Mouse (Mus musculus): Measurements from ENCODE around the gene Hoxb5. TPM values are rescaled to one million over a fixed set of nuclear protein-coding genes. Genes with fewer than 3 reads are reported as not detected.
A peak's percentile ranks its signal among the peaks of the same experiment; 100 is the strongest.

The Hoxb5 gene
- polyA plus RNA-seq, 1 experiment from 2014 or later, result 5.5 TPM

DNA sequence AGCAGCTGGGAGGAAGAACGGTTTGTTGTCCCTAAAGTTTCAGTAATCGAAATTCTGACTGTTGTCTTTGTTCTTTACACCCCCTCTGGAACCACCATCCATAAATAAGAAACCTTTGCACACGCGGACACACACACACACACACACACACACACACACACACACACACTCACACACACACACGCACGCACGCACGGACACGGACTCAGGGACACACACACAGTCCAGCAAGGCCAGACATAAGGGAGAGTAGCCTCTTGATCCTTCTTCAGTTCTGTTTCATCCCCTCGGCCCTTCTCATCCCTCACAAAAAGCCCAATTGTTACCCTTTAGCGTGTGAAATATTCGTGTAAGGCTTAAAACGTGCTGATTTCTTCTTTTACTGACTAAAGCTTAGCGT lies 24.8 kb upstream of the Hoxb5 start:
- Histone ChIP-seq H3K9me3 (replicated peaks) (no peaks in the 10 kb centered on the region), H3K27me3 (ENCODE audit: low read depth, poor library complexity, severe bottlenecking) (peaks cover 99% of the 10 kb centered on the region), H3K27ac (no peak overlapping the region), H3K36me3 (no peaks in the 10 kb centered on the region), H3K4me3 (0 out of 2 replicates have a peak overlapping the region, but pooled peaks have one; percentile 6), H3K4me1 (peaks cover 53% of the 10 kb centered on the region)
- DNase-seq (ENCODE audit: low spot score), result no peak
- WGBS, result 11% methylated on average over 14 of the region's 14 CpGs

DNA sequence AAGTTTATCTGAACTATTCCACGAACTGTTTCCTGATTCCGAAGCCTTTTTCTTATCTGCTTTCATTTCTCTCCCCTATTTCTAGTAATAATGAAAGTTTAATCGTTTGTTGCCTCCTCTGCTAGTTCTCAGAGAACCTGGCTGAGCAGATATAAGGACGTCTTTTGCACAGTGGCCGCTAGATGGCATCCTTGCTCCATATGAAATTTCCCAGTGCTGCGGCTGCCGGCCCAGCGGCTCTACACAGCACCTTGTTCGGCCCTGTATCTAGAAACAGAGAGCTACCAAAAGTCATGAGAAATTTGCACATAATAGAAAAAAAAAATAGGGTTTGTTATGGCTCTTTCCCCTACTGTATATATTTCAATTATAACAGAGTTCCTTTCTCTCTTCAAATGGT lies 24.4 kb upstream of the Hoxb5 start:
- no peaks in the 10 kb centered on the region for H3K36me3 ChIP-seq
- H3K27ac ChIP-seq, result no peak overlapping the region
- H3K4me1 ChIP-seq, result peaks cover 58% of the 10 kb centered on the region
- DNase-seq (ENCODE audit: low spot score), result peak; percentile 96
- under 1% methylated on average over 9 of the region's 9 CpGs for WGBS
- H3K9me3 ChIP-seq (replicated peaks), result no peaks in the 10 kb centered on the region
- H3K27me3 ChIP-seq (ENCODE audit: low read depth, poor library complexity, severe bottlenecking), result peaks cover 99% of the 10 kb centered on the region
- H3K4me3 ChIP-seq, result no peak overlapping the region

DNA sequence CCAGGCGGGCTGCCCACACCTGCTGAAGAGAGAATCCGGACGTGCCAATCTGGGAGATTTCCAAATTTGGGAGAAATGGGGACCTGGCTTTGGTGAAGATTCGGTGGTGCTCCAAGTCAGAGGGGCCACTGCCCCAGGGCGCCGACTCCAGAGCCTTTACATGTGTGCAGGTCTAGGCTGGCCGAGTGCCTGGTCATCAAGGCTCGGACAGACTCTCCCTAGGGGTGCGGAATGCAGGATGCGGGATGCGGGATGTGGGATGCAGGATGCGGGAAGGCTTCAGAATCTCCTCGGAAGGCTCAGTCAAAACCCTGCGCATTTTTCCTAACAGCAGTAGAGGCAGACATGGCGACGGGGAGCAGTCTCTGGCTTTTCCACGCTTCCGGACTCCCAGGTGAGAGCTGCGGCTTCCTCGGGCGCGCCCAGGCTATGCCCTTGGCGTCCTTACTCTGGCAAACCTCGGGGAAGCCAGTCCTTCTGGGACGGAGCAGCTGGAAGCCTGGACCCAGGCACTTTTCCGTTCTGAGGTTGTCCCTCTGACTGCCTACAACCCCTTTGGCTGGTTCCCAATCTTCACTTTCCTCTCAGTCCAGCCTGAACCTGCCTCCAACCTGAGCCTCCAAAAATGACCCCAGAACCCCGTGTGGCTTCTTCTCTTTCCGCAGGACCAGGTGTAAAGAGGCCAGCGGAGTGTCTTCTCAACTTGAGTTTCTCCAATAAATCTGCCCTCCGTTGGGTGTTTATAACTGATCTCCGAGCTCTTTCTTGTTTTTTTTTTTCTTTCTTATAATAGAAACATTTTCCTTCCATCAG lies 23.5 kb upstream of the Hoxb5 start:
- Histone ChIP-seq H3K27ac (no peak overlapping the region), H3K4me1 (peaks cover 64% of the 10 kb centered on the region), H3K9me3 (replicated peaks) (no peaks in the 10 kb centered on the region), H3K4me3 (peak overlapping the region; percentile 33), H3K27me3 (ENCODE audit: low read depth, poor library complexity, severe bottlenecking) (peaks cover 99% of the 10 kb centered on the region), H3K36me3 (no peaks in the 10 kb centered on the region)
- 3% methylated on average over 31 of the region's 31 CpGs for WGBS
- DNase-seq (ENCODE audit: low spot score), result no peak

DNA sequence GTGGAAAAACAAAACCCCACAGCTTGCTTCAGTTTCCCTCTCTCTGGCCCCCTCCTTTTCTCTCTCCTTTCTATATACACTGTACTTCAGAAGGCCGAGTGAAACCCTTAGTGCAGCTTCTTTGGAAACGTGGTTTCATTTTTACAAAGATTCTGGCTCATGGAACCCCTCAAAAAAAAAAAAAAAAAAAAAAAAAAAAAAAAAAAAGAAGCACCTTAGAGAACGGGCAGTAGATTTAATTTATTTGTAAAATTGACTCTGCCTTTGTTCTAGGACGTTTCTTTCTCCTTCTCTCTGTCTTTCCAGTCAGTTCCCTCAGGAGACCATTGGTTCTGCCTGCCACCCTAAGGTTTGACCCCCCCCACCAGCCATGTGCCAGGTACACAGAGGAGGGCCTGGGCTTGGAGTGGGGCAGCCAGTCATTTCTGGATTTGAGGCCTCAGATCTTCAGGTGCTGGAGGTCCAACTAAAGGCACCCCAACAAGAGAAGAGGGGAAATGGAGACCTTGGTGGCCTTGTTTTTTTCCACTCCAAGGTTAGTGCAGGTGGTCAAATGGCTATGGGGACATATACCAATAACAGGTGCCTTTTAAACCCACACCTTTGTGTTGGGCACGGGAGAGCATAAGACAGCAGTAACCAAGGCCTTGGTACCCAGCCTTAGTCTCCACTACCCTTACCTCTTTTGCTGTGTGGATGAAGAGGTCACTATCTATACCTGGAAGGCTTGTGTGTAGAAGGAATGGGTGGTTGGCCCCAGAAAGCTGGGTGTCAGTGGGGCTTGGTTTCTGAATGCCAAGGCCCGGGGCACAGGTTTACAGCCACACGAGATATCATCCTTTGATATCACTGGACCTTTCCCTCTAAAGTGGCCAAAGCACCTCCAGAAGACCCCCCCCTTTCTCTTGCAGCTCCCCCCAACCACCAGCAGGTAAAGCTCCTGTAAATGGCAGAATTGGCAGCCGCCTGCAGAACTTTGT lies 22.4 kb upstream of the Hoxb5 start:
- H3K4me3 ChIP-seq, result no peak overlapping the region
- no peaks in the 10 kb centered on the region for H3K9me3 ChIP-seq (replicated peaks)
- 6% methylated on average over 8 of the region's 8 CpGs for WGBS
- DNase-seq (ENCODE audit: low spot score), result no peak
- peaks cover 74% of the 10 kb centered on the region for H3K4me1 ChIP-seq
- H3K36me3 ChIP-seq, result no peaks in the 10 kb centered on the region
- no peak overlapping the region for H3K27ac ChIP-seq
- peaks cover 99% of the 10 kb centered on the region for H3K27me3 ChIP-seq (ENCODE audit: low read depth, poor library complexity, severe bottlenecking)

DNA sequence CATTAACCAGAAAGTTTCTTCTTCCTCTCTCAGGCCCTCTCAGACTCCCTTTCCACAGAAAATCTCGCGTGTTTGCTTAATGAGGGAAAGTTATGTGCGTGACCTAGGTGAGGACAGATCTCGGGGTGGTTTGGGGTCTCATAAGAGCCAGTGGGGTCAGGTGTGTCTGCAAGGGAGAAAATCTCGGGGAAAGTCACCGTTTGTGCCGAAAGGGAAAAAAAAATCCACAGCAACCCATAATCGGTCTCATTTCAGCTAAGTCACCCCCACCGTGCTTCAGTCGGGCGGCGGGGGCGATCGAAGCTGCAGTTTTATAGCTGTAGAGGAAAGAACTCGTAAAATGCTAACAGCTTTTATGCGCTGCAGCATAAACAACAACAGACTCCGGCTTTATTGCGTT lies 21.7 kb upstream of the Hoxb5 start:
- Histone ChIP-seq H3K4me1 (peaks cover 81% of the 10 kb centered on the region), H3K27ac (no peak overlapping the region), H3K4me3 (peak overlapping the region; percentile 16; the same call in 1 of the 2 replicates), H3K9me3 (replicated peaks) (no peaks in the 10 kb centered on the region), H3K36me3 (no peaks in the 10 kb centered on the region), H3K27me3 (ENCODE audit: low read depth, poor library complexity, severe bottlenecking) (peaks cover 99% of the 10 kb centered on the region)
- no peak for DNase-seq (ENCODE audit: low spot score)
- WGBS, result 2% methylated on average over 18 of the region's 18 CpGs

DNA sequence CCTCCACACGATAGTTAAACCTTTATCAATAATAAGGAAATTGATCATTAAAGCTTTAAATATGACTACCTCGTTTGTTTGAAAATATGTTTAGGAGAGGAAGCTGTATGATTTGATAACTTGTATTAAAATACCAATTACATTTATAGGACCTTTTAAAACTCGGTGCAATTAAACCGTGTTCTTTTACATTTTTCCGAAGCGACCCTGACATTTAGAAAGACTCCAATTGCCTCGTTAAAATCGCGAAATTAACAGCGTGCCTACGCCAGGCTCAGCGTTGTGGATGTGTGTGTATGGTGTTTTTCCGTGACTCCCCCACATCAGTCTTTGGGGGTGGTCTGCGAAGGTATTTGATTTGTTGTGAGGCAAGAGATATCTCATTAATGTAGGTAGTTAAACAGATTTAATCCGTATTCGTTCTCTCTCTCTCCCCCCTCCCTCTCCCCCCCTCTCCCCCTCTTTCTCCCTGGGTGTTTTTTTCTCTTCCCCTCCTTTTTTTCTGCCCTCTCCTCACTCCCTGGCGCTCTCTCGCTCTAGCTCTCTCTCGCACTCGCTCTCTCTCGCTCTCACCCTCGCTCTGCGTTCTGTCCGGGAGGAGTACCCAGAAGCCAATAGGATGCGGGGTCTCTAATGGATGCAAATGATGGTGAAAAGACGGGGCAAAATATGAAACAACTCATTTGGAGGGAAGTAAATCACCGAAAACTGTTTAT lies 21.1 kb upstream of the Hoxb5 start, which contains the start of gene Hoxb8:
Gene Hoxb8 (plus strand): TSS at position 51 of the 716 bp plus-strand sequence.
- no peaks in the 10 kb centered on the region for H3K9me3 ChIP-seq (replicated peaks)
- H3K27ac ChIP-seq, result peak within 1 kb of the TSS; percentile 89; the same call in 1 of the 2 replicates
- peaks cover 82% of the 10 kb centered on the region for H3K4me1 ChIP-seq
- no peak for DNase-seq (ENCODE audit: low spot score)
- H3K4me3 ChIP-seq, result peak within 1 kb of the TSS; percentile 65
- H3K27me3 ChIP-seq (ENCODE audit: low read depth, poor library complexity, severe bottlenecking), result peaks cover 99% of the 10 kb centered on the region
- under 1% methylated on average over 27 of the region's 27 CpGs for WGBS
- no peaks in the 10 kb centered on the region for H3K36me3 ChIP-seq

DNA sequence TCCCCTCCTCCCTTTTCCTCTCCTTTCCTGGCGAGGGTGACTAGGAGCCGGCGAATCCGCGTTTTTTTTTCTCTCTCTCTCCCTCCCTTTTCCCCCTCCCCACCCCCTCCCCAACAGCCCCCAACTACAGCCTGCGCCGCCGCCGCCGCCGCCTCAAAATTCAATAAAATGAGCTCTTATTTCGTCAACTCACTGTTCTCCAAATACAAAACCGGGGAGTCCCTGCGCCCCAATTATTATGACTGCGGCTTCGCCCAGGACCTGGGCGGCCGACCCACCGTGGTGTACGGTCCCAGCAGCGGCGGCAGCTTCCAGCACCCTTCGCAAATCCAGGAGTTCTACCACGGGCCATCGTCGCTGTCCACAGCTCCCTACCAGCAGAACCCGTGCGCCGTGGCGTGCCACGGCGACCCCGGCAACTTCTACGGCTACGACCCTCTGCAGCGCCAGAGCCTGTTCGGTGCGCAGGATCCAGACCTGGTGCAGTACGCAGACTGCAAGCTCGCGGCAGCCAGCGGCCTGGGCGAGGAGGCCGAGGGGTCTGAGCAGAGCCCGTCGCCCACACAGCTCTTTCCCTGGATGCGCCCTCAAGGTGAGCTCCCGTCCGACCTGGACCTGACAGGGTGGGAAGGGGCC lies 20.2 kb upstream of the Hoxb5 start:
- under 1% methylated on average over 49 of the region's 49 CpGs for WGBS
- DNase-seq (ENCODE audit: low spot score), result peak; percentile 85
- Histone ChIP-seq H3K27ac (peak overlapping the region; percentile 89), H3K36me3 (no peaks in the 10 kb centered on the region), H3K27me3 (ENCODE audit: low read depth, poor library complexity, severe bottlenecking) (peaks cover 99% of the 10 kb centered on the region), H3K4me3 (peak overlapping the region; percentile 65), H3K4me1 (peaks cover 82% of the 10 kb centered on the region), H3K9me3 (replicated peaks) (no peaks in the 10 kb centered on the region)

DNA sequence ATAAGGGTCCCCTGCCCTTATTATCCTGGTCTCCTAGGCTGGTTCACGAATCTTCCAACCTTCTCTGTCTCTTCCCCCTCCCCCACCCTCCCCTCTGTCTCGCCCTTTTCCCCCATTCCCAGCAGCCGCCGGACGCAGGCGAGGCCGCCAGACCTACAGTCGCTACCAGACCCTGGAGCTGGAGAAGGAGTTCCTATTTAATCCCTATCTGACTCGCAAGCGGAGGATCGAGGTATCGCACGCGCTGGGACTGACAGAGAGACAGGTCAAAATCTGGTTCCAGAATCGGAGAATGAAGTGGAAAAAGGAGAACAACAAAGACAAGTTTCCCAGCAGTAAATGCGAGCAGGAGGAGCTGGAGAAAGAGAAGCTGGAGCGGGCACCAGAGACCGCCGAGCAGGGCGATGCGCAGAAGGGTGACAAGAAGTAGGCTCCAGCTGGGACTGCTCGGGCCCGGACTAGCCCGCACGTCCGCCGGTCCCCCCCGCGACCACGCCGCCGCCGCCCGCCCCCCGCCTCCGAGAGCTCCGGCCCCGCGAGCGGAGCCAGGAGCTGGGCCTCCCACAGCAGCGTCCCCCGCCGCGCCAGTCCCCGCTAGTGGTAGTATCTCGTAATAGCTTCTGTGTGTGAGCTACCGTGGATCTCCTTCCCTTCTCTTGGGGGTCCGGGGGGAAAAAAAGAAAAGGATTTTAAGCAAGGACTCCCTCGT lies 18.9 kb upstream of the Hoxb5 start:
- Histone ChIP-seq H3K27ac (peak overlapping the region; percentile 89), H3K27me3 (ENCODE audit: low read depth, poor library complexity, severe bottlenecking) (peaks cover 99% of the 10 kb centered on the region), H3K9me3 (replicated peaks) (no peaks in the 10 kb centered on the region), H3K36me3 (no peaks in the 10 kb centered on the region), H3K4me1 (peaks cover 76% of the 10 kb centered on the region), H3K4me3 (peak overlapping the region; percentile 65)
- peak; percentile 77 for DNase-seq (ENCODE audit: low spot score)
- WGBS, result under 1% methylated on average over 49 of the region's 49 CpGs

DNA sequence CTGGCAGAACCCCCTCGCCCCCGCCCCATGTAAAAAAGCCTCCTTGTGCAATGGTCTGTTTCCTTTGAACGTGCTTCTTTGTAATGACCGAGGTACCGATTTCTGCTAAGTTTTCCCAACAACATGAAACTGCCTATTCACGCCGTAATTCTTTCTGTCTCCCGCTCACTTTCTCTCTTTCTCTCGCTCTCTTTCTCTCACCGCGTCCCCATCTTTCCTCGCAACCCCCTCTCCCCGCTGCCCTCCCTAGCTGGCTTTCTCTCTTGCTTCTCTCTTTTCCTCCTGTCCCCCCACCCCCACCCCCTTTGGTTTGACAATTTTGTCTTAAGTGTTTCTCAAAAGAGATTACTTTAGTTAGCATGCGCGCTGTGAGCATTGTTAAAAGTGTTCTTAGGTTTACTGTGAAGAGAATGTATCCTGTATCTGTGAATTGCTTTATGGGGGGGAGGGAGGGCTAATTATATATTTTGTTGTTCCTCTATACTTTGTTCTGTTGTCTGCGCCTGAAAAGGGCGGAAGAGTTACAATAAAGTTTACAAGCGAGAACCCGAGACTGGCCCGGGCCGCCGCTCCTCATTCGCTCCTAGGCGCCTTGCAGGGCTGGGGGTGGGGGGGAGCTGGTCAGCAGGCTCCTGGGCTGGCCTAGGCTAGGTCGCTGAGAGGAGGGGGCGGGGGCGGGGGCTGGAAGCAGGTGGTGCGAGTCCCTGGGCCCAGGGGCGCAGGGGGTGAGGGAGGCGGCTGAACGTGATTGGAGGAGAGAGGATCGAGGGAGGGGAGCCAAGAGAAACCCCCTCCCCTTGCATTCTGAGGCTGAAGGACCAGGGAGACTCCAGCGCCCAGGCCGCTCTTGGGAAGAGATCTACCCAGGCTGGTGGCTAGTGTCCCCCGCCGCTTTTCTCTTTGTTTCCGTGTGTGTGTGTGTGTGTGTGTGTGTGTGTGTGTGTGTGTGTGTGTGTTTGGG lies 18.1 kb upstream of the Hoxb5 start:
- under 1% methylated on average over 37 of the region's 37 CpGs for WGBS
- Histone ChIP-seq H3K4me1 (peaks cover 76% of the 10 kb centered on the region), H3K36me3 (no peaks in the 10 kb centered on the region), H3K27me3 (ENCODE audit: low read depth, poor library complexity, severe bottlenecking) (peaks cover 99% of the 10 kb centered on the region), H3K9me3 (replicated peaks) (no peaks in the 10 kb centered on the region), H3K27ac (peak overlapping the region; percentile 89), H3K4me3 (peak overlapping the region; percentile 65)
- peak; percentile 87 for DNase-seq (ENCODE audit: low spot score)

DNA sequence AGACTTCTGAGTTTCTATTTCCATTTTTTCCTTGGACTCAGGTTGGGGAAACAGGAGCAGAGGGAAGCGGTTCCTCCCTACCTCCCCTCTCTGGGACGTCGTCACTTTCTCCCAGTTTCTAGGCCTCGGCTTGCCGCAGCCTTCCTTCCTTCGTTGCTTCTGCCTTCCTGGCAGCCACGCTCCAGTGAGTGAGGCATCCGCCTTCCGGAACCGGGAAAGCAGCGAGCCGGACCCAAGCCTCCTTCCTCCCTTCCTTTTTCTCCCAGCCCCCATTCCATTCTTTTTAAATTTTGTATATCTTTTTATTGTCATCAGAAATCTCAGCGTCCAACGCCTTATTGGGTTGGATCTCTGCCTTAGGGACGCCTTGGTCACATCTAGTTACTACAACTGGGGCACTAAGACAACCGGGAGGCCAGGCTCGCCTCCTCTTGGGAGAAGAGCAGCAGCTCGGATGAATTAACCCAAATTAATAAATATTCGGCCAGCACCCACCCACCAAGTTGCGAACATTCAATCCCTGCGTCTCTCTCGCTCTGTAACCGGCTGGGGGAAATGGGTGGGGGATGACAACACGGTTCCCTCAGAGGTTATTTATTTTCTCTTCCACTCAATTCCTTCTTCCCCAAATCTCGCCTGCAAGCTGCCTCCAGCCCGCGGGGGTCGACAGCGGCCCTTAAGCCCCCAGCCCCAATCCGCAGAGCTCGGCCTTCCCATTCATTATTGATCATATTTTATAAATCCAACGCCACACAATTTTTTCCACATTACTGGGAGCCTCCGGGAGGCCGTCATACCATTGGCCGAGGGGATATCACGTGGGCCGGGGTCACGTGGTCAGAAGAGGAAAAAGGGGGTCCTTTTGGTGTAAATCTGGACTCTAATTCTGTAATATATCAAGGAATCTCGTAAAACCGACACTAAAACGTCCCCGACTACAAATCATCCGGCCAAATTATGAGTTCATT lies 17.1 kb upstream of the Hoxb5 start, which contains the start of gene Hoxb7:
Gene Hoxb7 (plus strand): TSS at position 853 of the 968 bp plus-strand sequence.
- H3K4me3 ChIP-seq, result peak within 1 kb of the TSS; percentile 65
- DNase-seq (ENCODE audit: low spot score), result peak; percentile 86
- H3K9me3 ChIP-seq (replicated peaks), result no peaks in the 10 kb centered on the region
- under 1% methylated on average over 43 of the region's 43 CpGs for WGBS
- H3K36me3 ChIP-seq, result no peaks in the 10 kb centered on the region
- H3K27me3 ChIP-seq (ENCODE audit: low read depth, poor library complexity, severe bottlenecking), result peaks cover 99% of the 10 kb centered on the region
- H3K4me1 ChIP-seq, result peaks cover 84% of the 10 kb centered on the region
- H3K27ac ChIP-seq, result peak within 1 kb of the TSS; percentile 89

Data from limb, embryonic 10.5 days (tissue).